Mouse (Mus musculus): ENCODE measurements around the gene Prkca. TPM values are rescaled to one million over a fixed set of nuclear protein-coding genes. Genes with fewer than 3 reads are reported as not detected.

Gene Prkca
- polyA plus RNA-seq, 1 experiment: 2.2 TPM

DNA sequence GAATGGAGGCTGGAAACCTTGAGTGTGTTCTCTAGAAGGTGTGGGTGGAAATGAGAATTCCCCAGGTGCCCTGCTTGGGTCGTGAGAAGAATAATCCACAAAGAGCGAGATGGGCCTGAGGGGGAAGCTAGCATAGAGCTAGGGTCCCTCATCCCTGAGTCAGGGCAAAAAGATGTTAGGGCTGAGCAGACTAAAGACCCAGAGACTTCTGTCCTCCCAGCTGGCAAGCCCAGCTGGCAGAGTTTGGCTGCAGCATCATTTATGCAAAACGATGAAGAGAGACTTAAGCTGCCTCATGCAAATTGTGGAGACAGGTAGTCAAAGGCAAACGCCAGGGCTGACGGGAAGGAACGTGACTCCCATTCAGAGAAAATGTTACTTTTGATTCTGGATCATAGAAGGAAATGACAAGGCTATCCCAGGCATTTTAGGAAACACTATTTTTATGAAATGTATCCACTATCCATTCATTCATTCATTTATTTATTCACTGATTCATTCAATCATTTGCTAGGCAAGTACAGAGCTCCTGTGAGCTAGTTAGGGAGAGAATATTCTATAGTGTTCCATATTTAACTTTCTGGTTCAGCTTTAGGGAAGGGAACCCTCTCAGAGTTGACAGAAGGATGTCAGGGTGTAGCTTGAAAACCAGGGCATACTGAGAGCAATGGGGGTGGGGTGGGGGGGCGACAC lies 139.4 kb downstream of the Prkca start:
- H3K4me1 ChIP-seq (ENCODE audit: control insufficient read depth, insufficient read depth, low read length): no peaks in the 10 kb centered on the region
- no peaks in the 10 kb centered on the region for H3K36me3 ChIP-seq (ENCODE audit: control insufficient read depth, insufficient read depth, low read length)
- no peak for TF ChIP-seq CTCF (IDR thresholded peaks at IDR 0.05; ENCODE audit: control insufficient read depth, insufficient read depth, insufficient replicate concordance, low read depth, low read length)
- no peak for TF ChIP-seq POLR2A (IDR thresholded peaks at IDR 0.05; ENCODE audit: control insufficient read depth, low read depth, low read length)
- H3K4me3 ChIP-seq (ENCODE audit: control insufficient read depth, low read depth, low read length): no peak overlapping the region
- no peaks in the 10 kb centered on the region for H3K27me3 ChIP-seq (ENCODE audit: control insufficient read depth, insufficient read depth, low read length)
- no peak overlapping the region for H3K27ac ChIP-seq (ENCODE audit: control insufficient read depth, insufficient read depth, low read depth, low read length)

- Histone ChIP-seq H3K36me3 (ENCODE audit: control insufficient read depth, insufficient read depth, low read length) (no peaks in the 10 kb centered on the region), H3K27me3 (ENCODE audit: control insufficient read depth, insufficient read depth, low read length) (no peaks in the 10 kb centered on the region), H3K4me3 (ENCODE audit: control insufficient read depth, low read depth, low read length) (no peak overlapping the region), H3K4me1 (ENCODE audit: control insufficient read depth, insufficient read depth, low read length) (no peaks in the 10 kb centered on the region), H3K27ac (ENCODE audit: control insufficient read depth, insufficient read depth, low read depth, low read length) (no peak overlapping the region)
- TF ChIP-seq POLR2A (IDR thresholded peaks at IDR 0.05; ENCODE audit: control insufficient read depth, low read depth, low read length) (no peak), CTCF (IDR thresholded peaks at IDR 0.05; ENCODE audit: control insufficient read depth, insufficient read depth, insufficient replicate concordance, low read depth, low read length) (no peak)
These were observed 140.9 kb downstream of the Prkca start for GRCm38 (mm10) chr11:108202835-108203234.

GRCm38 (mm10) chr11:108200679-108201586 lies 142.8 kb downstream of the Prkca start:
- Histone ChIP-seq H3K27me3 (ENCODE audit: control insufficient read depth, insufficient read depth, low read length) (no peaks in the 10 kb centered on the region), H3K4me1 (ENCODE audit: control insufficient read depth, insufficient read depth, low read length) (no peaks in the 10 kb centered on the region), H3K27ac (ENCODE audit: control insufficient read depth, insufficient read depth, low read depth, low read length) (no peak overlapping the region), H3K36me3 (ENCODE audit: control insufficient read depth, insufficient read depth, low read length) (no peaks in the 10 kb centered on the region), H3K4me3 (ENCODE audit: control insufficient read depth, low read depth, low read length) (no peak overlapping the region)
- TF ChIP-seq CTCF (IDR thresholded peaks at IDR 0.05; ENCODE audit: control insufficient read depth, insufficient read depth, insufficient replicate concordance, low read depth, low read length) (no peak), POLR2A (IDR thresholded peaks at IDR 0.05; ENCODE audit: control insufficient read depth, low read depth, low read length) (no peak)

GRCm38 (mm10) chr11:108199429-108199985 lies 144.2 kb downstream of the Prkca start:
- no peaks in the 10 kb centered on the region for H3K27me3 ChIP-seq (ENCODE audit: control insufficient read depth, insufficient read depth, low read length)
- TF ChIP-seq POLR2A (IDR thresholded peaks at IDR 0.05; ENCODE audit: control insufficient read depth, low read depth, low read length): no peak
- TF ChIP-seq CTCF (IDR thresholded peaks at IDR 0.05; ENCODE audit: control insufficient read depth, insufficient read depth, insufficient replicate concordance, low read depth, low read length): no peak
- H3K4me1 ChIP-seq (ENCODE audit: control insufficient read depth, insufficient read depth, low read length): no peaks in the 10 kb centered on the region
- no peaks in the 10 kb centered on the region for H3K36me3 ChIP-seq (ENCODE audit: control insufficient read depth, insufficient read depth, low read length)
- no peak overlapping the region for H3K4me3 ChIP-seq (ENCODE audit: control insufficient read depth, low read depth, low read length)
- no peak overlapping the region for H3K27ac ChIP-seq (ENCODE audit: control insufficient read depth, insufficient read depth, low read depth, low read length)

- TF ChIP-seq CTCF (IDR thresholded peaks at IDR 0.05; ENCODE audit: control insufficient read depth, insufficient read depth, insufficient replicate concordance, low read depth, low read length) (no peak), POLR2A (IDR thresholded peaks at IDR 0.05; ENCODE audit: control insufficient read depth, low read depth, low read length) (no peak)
- Histone ChIP-seq H3K27ac (ENCODE audit: control insufficient read depth, insufficient read depth, low read depth, low read length) (no peak overlapping the region), H3K4me3 (ENCODE audit: control insufficient read depth, low read depth, low read length) (no peak overlapping the region), H3K4me1 (ENCODE audit: control insufficient read depth, insufficient read depth, low read length) (no peaks in the 10 kb centered on the region), H3K36me3 (ENCODE audit: control insufficient read depth, insufficient read depth, low read length) (no peaks in the 10 kb centered on the region), H3K27me3 (ENCODE audit: control insufficient read depth, insufficient read depth, low read length) (no peaks in the 10 kb centered on the region)
These were observed 145.1 kb downstream of the Prkca start for GRCm38 (mm10) chr11:108198592-108198991.

DNA sequence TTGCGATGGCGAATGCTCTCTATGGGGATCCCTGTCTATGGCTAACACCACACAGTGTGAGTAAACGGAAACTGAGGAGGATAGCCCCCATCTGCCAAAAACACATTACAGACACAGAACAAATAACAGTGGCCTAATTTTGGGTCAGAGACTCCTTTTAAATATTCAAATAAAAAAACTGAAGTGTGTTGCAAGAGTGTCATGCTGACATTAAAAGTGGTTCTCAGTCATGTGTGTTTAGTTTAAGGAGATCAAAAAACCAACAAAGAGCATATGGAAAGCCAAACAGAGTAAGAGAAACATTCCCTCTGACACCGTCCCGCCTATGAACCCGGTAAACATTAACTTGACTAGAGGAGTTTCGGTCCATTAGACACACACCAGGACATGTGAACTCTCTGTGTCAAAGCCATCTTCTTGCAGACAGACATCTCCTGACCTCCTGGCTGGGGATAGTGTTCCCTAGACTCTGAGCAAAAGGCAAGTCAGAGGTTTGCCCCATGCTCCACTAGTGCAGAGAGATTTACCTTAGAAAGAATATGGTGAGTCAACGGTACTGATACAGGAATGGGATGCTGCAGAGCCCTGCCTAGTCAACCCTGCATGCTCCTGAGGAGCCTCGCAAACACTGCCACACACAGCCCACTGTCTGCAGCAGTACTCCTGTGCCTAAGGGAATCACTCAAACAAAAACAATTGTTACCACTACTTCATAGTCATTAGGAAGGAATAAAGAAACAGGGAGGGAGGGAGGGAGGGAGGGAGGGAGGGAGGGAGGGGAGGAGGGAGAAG lies 146.1 kb downstream of the Prkca start:
- TF ChIP-seq POLR2A (IDR thresholded peaks at IDR 0.05; ENCODE audit: control insufficient read depth, low read depth, low read length) (no peak), CTCF (IDR thresholded peaks at IDR 0.05; ENCODE audit: control insufficient read depth, insufficient read depth, insufficient replicate concordance, low read depth, low read length) (no peak)
- Histone ChIP-seq H3K27me3 (ENCODE audit: control insufficient read depth, insufficient read depth, low read length) (no peaks in the 10 kb centered on the region), H3K4me1 (ENCODE audit: control insufficient read depth, insufficient read depth, low read length) (no peaks in the 10 kb centered on the region), H3K4me3 (ENCODE audit: control insufficient read depth, low read depth, low read length) (no peak overlapping the region), H3K36me3 (ENCODE audit: control insufficient read depth, insufficient read depth, low read length) (no peaks in the 10 kb centered on the region), H3K27ac (ENCODE audit: control insufficient read depth, insufficient read depth, low read depth, low read length) (no peak overlapping the region)
